Mouse (Mus musculus): ENCODE data around the gene S100a10. TPM values are rescaled to one million over a fixed set of nuclear protein-coding genes. Genes with fewer than 3 reads are reported as not detected.

S100a10 gene
- total RNA-seq, 2 experiments from 2014 or later: 198 to 205 TPM

DNA sequence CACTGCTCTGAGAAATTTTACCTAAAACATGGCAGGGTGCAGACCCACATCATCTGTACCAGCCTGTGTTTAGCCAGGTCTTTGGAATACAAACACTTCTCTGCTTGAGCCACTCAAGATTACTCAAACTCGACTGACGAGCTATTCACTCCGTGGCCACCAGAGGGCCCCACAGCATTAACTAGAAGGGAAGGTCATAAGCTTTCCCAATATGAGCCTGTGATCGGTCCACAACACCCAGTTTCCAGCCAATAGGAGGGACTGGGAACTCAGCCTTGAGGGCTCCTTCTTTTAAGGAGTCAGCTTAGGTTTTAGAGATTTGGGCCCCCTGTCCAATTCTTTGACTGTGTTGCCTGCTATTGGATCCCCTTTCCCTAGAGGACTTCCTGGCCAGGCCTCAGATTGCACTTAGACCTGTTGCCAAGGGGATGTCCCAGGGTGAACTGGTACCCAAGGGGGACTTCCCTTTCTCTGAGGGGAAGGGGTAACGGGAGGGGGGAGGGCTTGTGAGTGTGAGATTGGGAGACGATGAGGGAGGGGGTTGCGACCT lies 7.7 kb upstream of the S100a10 start:
- DNase-seq (ENCODE audit: low spot score in 2 of 2): peak; percentile 62 to 74

DNA sequence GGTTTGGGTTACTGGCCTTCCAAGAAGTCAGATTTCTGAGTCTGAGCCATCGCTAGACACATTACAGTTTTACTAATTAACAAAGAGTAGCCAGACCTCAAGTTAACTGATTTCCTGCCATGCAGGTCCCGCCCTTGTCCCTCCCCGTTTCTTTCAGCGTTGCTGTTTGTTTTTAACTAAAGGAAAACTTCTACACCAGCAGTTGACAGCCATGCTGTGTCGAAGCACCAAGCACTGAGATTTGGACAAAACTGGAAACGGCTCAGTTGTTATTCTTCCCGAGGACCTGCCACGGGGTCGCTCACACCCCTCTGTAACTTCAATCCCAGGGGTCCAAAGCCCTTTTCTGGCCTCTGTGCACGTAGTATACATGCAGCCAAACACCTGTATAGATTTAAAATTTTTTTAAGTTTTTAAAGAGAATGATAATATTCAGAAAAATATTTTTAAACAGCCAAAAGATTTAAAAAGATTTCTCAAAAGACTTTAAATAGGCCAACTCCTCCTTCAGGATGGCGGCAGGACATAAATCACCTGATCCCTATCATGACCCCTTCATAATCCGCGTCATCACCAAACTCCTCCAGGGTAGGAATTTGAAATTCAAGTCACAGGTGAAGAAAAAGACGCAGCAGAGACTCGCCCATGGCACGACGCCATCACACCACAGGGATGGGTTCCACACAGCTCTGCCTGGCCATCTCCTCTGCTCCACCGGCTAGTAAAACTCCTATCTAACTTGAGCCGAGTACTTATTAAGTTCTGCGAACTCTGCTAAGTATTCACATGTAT lies 6.9 kb upstream of the S100a10 start:
- DNase-seq (ENCODE audit: low spot score in 2 of 2): no peak

DNA sequence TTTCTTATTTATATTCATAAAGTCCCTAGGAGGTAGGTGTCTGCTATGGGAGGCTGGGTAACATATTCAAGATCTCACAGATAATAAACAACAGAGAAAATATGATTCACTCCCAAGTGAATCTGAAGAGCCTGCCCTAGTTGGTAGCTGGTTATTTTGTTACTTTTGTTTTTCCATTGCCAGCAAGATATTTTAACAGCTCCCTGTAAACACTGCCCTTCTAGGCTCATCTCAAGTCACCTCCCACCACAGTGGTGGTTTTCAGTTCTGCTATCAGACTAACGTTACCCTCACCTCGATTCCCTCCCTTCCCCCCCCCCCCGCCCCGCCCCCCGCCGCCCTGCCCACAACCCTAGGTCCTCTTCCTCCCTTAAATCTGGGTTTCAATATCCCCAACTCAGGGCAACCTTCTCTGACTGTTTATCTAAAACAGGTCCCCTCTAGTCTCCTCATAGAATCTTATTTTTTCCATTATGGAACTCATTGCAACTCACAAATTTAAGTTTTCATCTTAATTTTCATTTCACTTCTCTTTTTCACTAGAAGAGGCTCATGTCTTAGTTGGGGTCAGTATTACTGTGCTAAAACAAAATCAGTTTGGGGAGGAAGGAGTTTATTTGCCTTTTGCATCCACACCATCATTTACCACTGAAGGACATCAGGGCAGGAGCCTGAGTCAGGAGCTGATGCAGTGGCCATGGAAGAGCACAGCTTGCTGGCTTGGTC lies 6.2 kb upstream of the S100a10 start:
- no peak for DNase-seq (ENCODE audit: low spot score in 2 of 2)

DNA sequence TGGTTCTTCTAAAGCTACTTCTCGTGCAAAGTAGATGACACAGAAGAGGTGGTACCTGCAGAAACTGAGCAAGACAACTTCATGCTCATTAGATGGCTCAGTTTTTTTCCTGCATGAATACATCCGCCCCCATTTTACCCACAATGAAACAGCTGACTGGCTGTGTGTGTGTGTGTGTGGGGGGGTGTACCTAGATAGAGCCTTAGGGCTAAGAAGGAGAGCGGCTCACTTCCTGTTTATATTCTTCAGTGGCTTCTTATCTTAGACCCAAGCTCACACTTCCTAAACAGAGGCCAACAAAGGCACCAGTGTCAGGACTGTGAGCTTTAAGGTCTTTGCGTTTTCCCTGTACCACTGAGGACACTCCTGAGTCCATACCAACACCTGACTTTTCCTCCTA lies 4.9 kb upstream of the S100a10 start:
- DNase-seq (ENCODE audit: low spot score in 2 of 2): no peak

DNA sequence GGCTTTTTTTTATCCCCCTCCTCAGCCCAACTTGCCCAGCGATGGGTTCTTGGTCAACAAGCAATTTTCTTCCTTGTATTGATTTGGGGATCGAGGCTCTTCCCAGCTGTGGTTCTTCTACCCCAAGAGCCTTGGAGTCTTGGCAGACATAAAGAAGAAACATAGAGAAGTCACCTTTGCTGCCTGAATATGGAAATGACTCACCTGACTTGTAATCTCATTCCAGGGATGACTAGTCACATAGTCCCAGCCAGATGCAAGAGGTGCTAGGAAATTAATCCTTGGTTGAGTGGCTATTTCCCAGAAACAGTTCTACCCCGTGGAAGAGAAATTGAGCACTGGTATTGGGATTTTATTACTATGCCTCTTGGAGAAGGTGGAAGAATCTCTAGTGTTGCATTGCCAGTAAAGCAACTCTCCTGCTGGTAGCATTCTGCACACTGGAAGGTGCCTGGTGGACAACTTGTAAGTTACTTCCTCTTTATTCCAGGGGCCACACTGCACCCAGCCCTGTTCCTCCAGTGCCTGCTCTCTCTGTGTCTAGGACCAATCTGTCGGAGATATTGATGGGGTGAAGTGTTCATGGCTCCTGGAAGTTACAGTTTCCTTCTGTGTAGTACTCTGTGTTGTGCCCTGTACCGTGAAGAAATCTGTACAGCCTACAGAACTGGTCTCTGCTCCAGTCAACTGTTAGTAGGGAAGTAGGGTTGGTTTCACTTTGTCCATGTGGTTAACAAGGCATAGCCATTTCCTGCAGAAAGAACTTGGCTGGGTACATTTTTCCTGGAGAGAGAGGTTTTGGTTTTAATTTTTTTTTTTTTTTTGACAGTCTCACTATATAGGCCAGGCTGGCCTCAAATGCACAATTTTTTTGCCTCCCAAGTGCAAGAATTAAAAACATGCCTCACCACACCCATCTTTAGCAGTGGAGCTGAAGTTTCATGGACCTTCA lies 2.7 kb upstream of the S100a10 start:
- no peak for DNase-seq (ENCODE audit: low spot score in 2 of 2)

DNA sequence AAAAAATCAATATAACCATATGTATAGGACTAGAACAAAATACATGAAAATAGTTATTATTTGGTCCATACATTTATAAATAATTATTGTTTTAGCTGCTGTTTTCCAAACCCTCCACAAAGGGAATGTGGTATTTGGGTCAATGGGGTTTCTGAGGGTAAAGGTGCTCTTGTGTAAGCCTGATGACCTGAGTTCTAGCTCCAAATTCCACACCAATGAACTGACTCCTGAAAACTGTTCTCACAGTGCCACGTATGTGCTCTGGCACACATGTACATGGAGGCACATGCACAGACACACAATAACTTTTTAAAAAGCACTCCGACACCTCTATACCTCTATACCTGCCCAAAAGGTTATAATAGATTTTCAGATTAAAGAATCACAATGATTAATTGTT lies 1.6 kb upstream of the S100a10 start:
- no peak for DNase-seq (ENCODE audit: low spot score in 2 of 2)

- DNase-seq (ENCODE audit: low spot score in 2 of 2): no peak
Observed at GRCm38 (mm10) chr3:93553765-93554378, 1.0 kb upstream of the S100a10 start.

DNA sequence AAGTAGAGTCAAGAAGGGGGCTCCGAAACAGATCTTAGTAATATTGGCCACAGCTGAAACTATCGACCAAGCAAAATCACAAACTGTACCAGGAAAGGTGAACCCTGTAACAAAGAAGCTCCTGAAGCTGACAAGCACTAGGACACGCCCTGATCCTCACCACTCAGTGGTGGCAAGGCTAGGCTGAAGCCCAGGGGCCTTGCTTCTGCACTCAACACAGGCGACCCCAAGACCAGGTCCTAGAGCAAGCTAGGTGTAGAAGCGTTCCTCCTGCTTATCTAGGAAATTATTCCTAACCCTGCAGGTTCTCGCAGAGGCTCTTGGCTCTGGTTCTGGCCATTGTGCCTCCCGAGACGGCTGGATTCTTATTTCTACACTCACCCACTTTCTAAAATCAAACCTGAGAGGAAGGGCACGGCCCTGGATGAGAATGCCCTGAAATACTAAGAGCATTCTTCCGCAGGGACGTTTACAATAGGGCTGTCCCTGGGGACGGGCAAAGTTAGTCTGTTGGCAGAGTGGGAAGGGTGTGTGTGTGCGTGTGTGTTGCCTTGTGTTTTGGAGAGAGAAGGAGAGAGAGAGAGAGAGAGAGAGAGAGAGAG lies 400 bp upstream of the S100a10 start:
- DNase-seq (ENCODE audit: low spot score in 2 of 2): no peak

- DNase-seq (ENCODE audit: low spot score in 2 of 2): peak in 1 of 2 experiments; percentile 21
Observed at GRCm38 (mm10) chr3:93555878-93556254, 986 bp downstream of the S100a10 start.

DNA sequence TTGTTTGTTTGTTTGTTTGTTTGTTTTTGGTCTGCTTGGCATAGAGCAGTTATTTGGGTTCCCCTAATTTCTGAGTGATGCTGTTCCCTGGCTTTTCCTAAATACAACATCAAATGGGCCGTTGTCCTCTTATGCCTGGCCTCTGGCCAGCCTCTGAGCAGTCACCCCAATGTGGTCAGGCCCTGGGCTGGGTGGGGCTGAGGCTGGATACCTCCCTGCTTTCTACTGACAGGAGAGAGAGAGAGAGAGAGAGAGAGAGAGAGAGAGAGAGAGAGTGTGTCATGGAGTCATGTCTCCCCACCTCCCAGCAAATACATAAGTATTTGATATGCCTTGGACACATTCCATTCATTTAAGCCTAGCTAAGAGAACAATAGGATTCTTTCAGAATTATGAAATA lies 1.7 kb downstream of the S100a10 start:
- DNase-seq (ENCODE audit: low spot score in 2 of 2): no peak

GRCm38 (mm10) chr3:93557471-93557870 lies 2.6 kb downstream of the S100a10 start:
- no peak for DNase-seq (ENCODE audit: low spot score in 2 of 2)

- DNase-seq (ENCODE audit: low spot score in 2 of 2): no peak
Observed at GRCm38 (mm10) chr3:93559961-93560360, 5.1 kb downstream of the S100a10 start.

DNA sequence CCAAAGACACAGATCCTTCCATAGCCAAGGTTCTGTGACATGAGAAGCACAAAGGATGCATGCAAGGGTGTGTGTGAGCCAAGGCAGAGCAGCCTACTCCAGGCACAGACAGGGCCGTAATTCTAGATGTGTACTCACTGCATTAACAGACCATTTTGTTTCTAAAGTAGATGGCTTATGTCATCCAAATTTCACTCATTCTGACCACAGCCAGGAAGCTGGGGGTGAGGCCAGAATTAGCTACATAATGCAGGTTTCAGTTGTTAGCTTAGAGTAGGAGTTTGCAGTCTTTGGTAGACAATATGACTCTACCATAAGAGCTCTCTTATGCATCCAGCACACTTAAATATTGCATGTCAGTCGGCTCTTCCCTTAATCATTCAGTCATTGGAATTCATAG lies 7.5 kb downstream of the S100a10 start:
- no peak for DNase-seq (ENCODE audit: low spot score in 2 of 2)

DNA sequence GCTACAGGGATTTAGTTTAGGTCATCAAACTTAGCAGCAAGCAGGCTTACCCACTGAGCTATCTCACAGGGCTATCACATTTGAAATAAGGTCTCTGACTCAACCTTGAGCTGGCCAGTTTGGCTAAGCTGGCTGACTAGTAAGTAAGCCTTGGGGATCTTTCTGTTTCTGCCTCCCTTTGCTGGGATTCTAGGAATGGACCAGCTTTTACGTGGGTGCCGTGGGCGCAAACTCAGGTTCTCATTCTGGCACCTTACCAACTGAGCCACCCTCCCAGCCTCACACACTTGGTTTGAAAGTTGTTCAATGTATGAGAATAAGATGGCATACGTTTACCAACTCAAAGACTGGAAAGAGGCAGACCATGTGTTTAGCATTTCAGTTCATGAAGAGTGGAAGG lies 8.3 kb downstream of the S100a10 start:
- DNase-seq (ENCODE audit: low spot score in 2 of 2): no peak

GRCm38 (mm10) chr3:93566892-93567291 lies 12.0 kb downstream of the S100a10 start:
- no peak for DNase-seq (ENCODE audit: low spot score in 2 of 2)

DNA sequence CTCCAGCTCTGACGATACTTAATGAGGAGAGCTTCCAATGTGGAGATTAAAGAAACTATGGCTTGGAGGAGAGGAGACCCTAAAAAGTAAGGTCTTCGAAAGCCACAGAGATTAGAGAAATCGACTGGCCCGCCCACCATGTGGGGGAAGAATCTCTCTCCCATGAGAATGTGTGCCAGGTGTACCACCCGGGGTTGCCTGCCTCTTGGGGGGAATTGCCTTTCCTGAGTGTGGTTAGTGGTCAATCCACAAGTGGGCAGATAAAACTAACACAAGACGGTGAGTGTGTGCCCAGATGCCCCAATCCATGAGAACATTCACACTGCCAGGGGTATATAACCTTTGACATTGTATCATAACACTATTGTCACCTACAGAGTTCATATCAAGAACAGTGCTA lies 12.8 kb downstream of the S100a10 start:
- no peak for DNase-seq (ENCODE audit: low spot score in 2 of 2)

- peak in 1 of 2 experiments; percentile 13 for DNase-seq (ENCODE audit: low spot score in 2 of 2)
Observed at GRCm38 (mm10) chr3:93568428-93569040, 13.7 kb downstream of the S100a10 start.

DNA sequence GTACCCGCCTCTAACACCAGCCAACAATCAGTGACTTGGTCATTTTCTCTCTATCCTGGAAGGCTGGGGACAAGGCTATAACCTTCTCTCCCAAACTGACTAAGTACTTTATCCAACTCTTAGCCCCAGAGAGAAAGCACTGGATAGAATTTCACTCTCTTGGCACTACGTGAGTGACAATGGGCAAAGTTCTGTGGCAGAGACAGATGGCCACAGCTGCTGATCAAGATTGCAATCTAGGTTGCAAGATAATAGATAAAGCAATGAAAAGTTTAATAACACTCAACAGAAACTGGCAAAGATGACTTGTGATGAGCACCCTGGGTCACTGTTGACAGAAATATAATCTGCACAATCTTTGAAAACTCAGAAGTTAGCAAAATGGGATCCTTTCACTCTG lies 14.2 kb downstream of the S100a10 start:
- no peak for DNase-seq (ENCODE audit: low spot score in 2 of 2)

GRCm38 (mm10) chr3:93572058-93572791 lies 17.3 kb downstream of the S100a10 start:
- DNase-seq (ENCODE audit: low spot score in 2 of 2): no peak
